Mouse (Mus musculus) adrenal gland, postnatal 25 days (tissue): ENCODE results near the gene Kmt2b. TPM values are rescaled to one million over a fixed set of nuclear protein-coding genes. Genes with fewer than 3 reads are reported as not detected.

ENCODE experiments used
- DNase-seq: peaks from one replicate; pipeline ENCODE4 v3.0.0; 2021; ENCODE audit warnings: mixed read lengths
- microRNA-seq, 2 experiments: library from miRNA; unstranded; fragments of <30 nt; microRNA quantifications; one replicate each; pipeline ENCODE4 v1.2.0; 2021
- total RNA-seq: library from RNA; stranded (reverse); gene quantifications from 2 replicates; pipeline ENCODE4 v1.2.3, GENCODE M21; 2021

The Kmt2b gene
- total RNA-seq, 1 experiment from 2014 or later, result 60.7 TPM

- peak; percentile 96 for DNase-seq
These were observed 53.6 kb downstream of the Kmt2b start, which contains the start of gene Arhgap33 for GRCm38 (mm10) chr7:30534633-30535577. TSS of gene Arhgap33 (minus strand) at chr7:30535060.

GRCm38 (mm10) chr7:30533941-30534632 lies 54.4 kb downstream of the Kmt2b start:
- no peak for DNase-seq

GRCm38 (mm10) chr7:30532931-30533330 lies 55.6 kb downstream of the Kmt2b start:
- no peak for DNase-seq

GRCm38 (mm10) chr7:30531291-30531815 lies 57.2 kb downstream of the Kmt2b start:
- no peak for DNase-seq

- DNase-seq, result no peak
These were observed 61.5 kb downstream of the Kmt2b start for GRCm38 (mm10) chr7:30526981-30527380.

GRCm38 (mm10) chr7:30526399-30526798 lies 62.1 kb downstream of the Kmt2b start:
- no peak for DNase-seq

GRCm38 (mm10) chr7:30525954-30526353 lies 62.6 kb downstream of the Kmt2b start:
- DNase-seq, result no peak

GRCm38 (mm10) chr7:30524487-30524886 lies 64.0 kb downstream of the Kmt2b start:
- no peak for DNase-seq

- no peak for DNase-seq
These were observed 65.7 kb downstream of the Kmt2b start for GRCm38 (mm10) chr7:30522871-30523270.

GRCm38 (mm10) chr7:30520856-30521255 lies 67.7 kb downstream of the Kmt2b start:
- no peak for DNase-seq

- no peak for DNase-seq
These were observed 68.1 kb downstream of the Kmt2b start for GRCm38 (mm10) chr7:30520396-30520795.

Small RNA genes within 50 kb of the gene (microRNA-seq; reads per million reads assigned to microRNA genes)
- 1.4 to 1.7 reads per million in 2 experiments for gene Gm38670
- gene Mir3569, result 0 to 0.34 reads per million in 2 experiments

Other genes starting within 250 kb of the Kmt2b start
- 16.6 and 19.4 TPM in 2 replicates for gene Lrfn3, start 226.0 kb downstream of the Kmt2b start, total RNA-seq
- gene Tyrobp, start 175.0 kb downstream of the Kmt2b start, total RNA-seq, result 14.9 and 15.0 TPM in 2 replicates
- 2.6 TPM in 1 of 2 replicates, not detected in the other for gene Hcst, start 168.9 kb downstream of the Kmt2b start, total RNA-seq
- gene Nfkbid, start 167.0 kb downstream of the Kmt2b start, total RNA-seq, result 1.2 and 2.1 TPM in 2 replicates
- gene Aplp1, start 143.2 kb downstream of the Kmt2b start, total RNA-seq, result 19.6 and 29.9 TPM in 2 replicates
- gene Kirrel2, start 131.0 kb downstream of the Kmt2b start, total RNA-seq, result not detected in 2 replicates
- not detected in 2 replicates for gene Nphs1, start 130.4 kb downstream of the Kmt2b start, total RNA-seq
- gene Prodh2, start 95.1 kb downstream of the Kmt2b start, total RNA-seq, result 1.6 TPM in 1 of 2 replicates, not detected in the other
- 5.6 and 7.4 TPM in 2 replicates for gene Arhgap33, start 53.7 kb downstream of the Kmt2b start, total RNA-seq
- 30.2 and 33.5 TPM in 2 replicates for gene Hspb6, start 36.5 kb downstream of the Kmt2b start, total RNA-seq
- 14.8 TPM in 2 replicates for gene Proser3, start 36.4 kb downstream of the Kmt2b start, total RNA-seq
- gene Lin37, start 28.9 kb downstream of the Kmt2b start, total RNA-seq, result 56.9 and 67.6 TPM in 2 replicates
- 71.9 and 81.8 TPM in 2 replicates for gene U2af1l4, start 25.4 kb downstream of the Kmt2b start, total RNA-seq
- gene Gm49396, start 25.4 kb downstream of the Kmt2b start, total RNA-seq, result 6.3 and 8.0 TPM in 2 replicates
- gene Psenen, start 25.1 kb downstream of the Kmt2b start, total RNA-seq, result 148 and 160 TPM in 2 replicates
- gene Igflr1, start 23.3 kb downstream of the Kmt2b start, total RNA-seq, result 4.4 and 6.7 TPM in 2 replicates
- gene Zbtb32, start 10.2 kb upstream of the Kmt2b start, total RNA-seq, result 0.33 and 0.71 TPM in 2 replicates
- 0.36 TPM in 1 of 2 replicates, not detected in the other for gene Upk1a, start 24.1 kb upstream of the Kmt2b start, total RNA-seq
- 1,003 and 1,219 TPM in 2 replicates for gene Cox6b1, start 37.4 kb upstream of the Kmt2b start, total RNA-seq
- gene Etv2, start 47.1 kb upstream of the Kmt2b start, total RNA-seq, result not detected in 2 replicates
- 78.4 and 87.5 TPM in 2 replicates for gene Rbm42, start 61.6 kb upstream of the Kmt2b start, total RNA-seq
- 12.6 and 13.5 TPM in 2 replicates for gene Haus5, start 76.3 kb upstream of the Kmt2b start, total RNA-seq
- gene Pmis2, start 82.9 kb upstream of the Kmt2b start, total RNA-seq, result not detected in 2 replicates
- 5.5 and 11.1 TPM in 2 replicates for gene 2200002J24Rik, start 110.2 kb upstream of the Kmt2b start, total RNA-seq
- 3.6 and 3.8 TPM in 2 replicates for gene Atp4a, start 123.5 kb upstream of the Kmt2b start, total RNA-seq
- 209 TPM in 2 replicates for gene Tmem147, start 140.8 kb upstream of the Kmt2b start, total RNA-seq
- gene Gapdhs, start 155.0 kb upstream of the Kmt2b start, total RNA-seq, result not detected in 2 replicates
- gene Sbsn, start 162.7 kb upstream of the Kmt2b start, total RNA-seq, result 310 and 338 TPM in 2 replicates
- 1.4 and 2.6 TPM in 2 replicates for gene Dmkn, start 175.0 kb upstream of the Kmt2b start, total RNA-seq
- not detected in 2 replicates for gene Krtdap, start 199.2 kb upstream of the Kmt2b start, total RNA-seq
- gene Ffar2, start 235.0 kb upstream of the Kmt2b start, total RNA-seq, result 0.52 TPM in 1 of 2 replicates, not detected in the other